Mouse (Mus musculus) liver, postnatal 0 days (tissue): Measurements from ENCODE around the gene Nthl1.

ENCODE experiments used
- CTCF ChIP-seq: sonication (generic); IDR thresholded peaks from 2 replicates; pipeline ENCODE4 v1.5.1; 2016; ENCODE audit warnings: antibody characterized with exemption, low read depth
- EP300 ChIP-seq: IDR thresholded peaks from 2 replicates; pipeline ENCODE4 v1.6.1; 2016; ENCODE audit warnings: antibody characterized with exemption, low read depth, mild to moderate bottlenecking

- TF ChIP-seq EP300: no peak
- no peak for TF ChIP-seq CTCF
Measured at GRCm38 (mm10) chr17:24646381-24646780, 13.9 kb downstream of the Nthl1 start.
